Mouse (Mus musculus) ovary, postnatal 10 days (tissue): ENCODE measurements around the gene Ptprh.
A peak's percentile ranks its signal among the peaks of the same experiment; 100 is the strongest.

Source experiments
- DNase-seq: peaks from one replicate; pipeline ENCODE4 v3.0.0; 2022; ENCODE audit warnings: low spot score

Ptprh gene

GRCm38 (mm10) chr7:4501558-4502397 lies 102.1 kb downstream of the Ptprh start, which contains the start of gene Ppp1r12c:
TSS of gene Ppp1r12c (minus strand) at chr7:4501680.
- peak; percentile 93 for DNase-seq

DNA sequence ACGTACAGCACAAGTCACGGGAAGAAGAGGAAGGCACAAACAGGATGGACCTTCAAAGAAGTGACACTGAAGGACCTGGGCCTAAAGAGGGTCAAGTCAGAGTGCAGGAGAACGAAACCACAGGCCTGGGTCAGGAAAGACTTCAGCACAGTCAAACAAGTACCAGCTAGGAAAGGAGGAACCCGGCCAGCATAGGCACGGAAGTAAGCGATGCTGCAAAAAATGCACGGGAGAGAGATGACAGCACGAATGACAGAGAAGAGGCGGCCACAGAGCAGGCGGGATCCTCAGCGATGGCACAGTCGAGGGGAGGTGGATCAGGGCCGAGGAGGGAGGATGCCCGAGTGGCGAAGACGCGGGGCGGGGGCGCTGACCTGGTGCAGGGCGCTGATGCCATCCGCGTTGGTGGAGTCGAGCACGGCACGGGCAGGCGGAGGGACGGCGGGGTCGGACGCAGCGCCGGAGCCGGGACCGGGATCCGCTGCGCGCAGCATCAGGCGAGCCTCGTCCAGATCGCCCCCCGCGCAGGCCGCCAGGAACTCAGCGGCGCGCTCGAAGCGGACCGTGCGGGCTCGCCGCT lies 102.9 kb downstream of the Ptprh start:
- no peak for DNase-seq

DNA sequence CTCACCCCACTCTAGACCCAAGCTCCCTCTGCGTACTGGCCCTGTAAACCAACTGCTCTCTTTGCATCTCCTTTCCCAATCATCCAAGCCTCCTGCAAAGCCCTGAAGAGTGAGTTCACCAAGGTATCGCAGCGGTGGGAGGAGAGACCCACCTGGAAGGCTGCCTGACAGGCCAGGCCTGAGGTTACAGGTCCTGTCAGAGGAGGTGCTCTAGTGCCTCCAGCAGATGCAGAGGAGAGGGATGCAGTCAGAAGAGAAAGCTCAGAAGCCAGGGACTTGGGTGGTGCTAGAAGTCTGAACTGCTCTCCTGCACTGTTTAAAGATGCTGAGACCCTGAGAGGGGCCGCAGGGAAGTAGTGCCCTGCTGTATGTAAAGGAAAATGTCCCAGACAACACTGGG lies 104.8 kb downstream of the Ptprh start:
- no peak for DNase-seq
